Mouse (Mus musculus): ENCODE data around the gene Tnfrsf25. TPM values are rescaled to one million over a fixed set of nuclear protein-coding genes. Genes with fewer than 3 reads are reported as not detected.

Tnfrsf25 gene
- polyA plus RNA-seq, 1 experiment = 0.37 TPM

- Histone ChIP-seq H3K27me3 (ENCODE audit: control insufficient read depth) (peaks cover 18% of the 10 kb centered on the region), H3K4me3 (replicated peaks) (peak overlapping the region; percentile 85), H3K9me3 (ENCODE audit: control insufficient read depth, low read length) (peaks cover 6% of the 10 kb centered on the region), H3K36me3 (ENCODE audit: control insufficient read depth) (peaks cover 41% of the 10 kb centered on the region), H3K4me1 (ENCODE audit: control insufficient read depth) (peaks cover 74% of the 10 kb centered on the region)
- no peak for TF ChIP-seq TAL1 (IDR thresholded peaks at IDR 0.05; ENCODE audit: low read length)
- peak; percentile 58; the same call in 1 of the 2 replicates for TF ChIP-seq GATA1 (IDR thresholded peaks at IDR 0.05; ENCODE audit: low read length)
Measured at GRCm38 (mm10) chr4:152087211-152088081, 28.3 kb upstream of the Tnfrsf25 start.

GRCm38 (mm10) chr4:152088133-152088532, 27.6 kb upstream of the Tnfrsf25 start:
- H3K4me1 ChIP-seq (ENCODE audit: control insufficient read depth) = peaks cover 81% of the 10 kb centered on the region

GRCm38 (mm10) chr4:152088556-152089120, 27.1 kb upstream of the Tnfrsf25 start:
- Histone ChIP-seq H3K36me3 (ENCODE audit: control insufficient read depth) (peaks cover 49% of the 10 kb centered on the region), H3K4me3 (replicated peaks) (peak overlapping the region; percentile 85), H3K4me1 (ENCODE audit: control insufficient read depth) (peaks cover 86% of the 10 kb centered on the region), H3K9me3 (ENCODE audit: control insufficient read depth, low read length) (peaks cover 6% of the 10 kb centered on the region), H3K27me3 (ENCODE audit: control insufficient read depth) (peaks cover 17% of the 10 kb centered on the region)
- no peak for TF ChIP-seq TAL1 (IDR thresholded peaks at IDR 0.05; ENCODE audit: low read length)
- no peak for TF ChIP-seq GATA1 (IDR thresholded peaks at IDR 0.05; ENCODE audit: low read length)

More at GRCm38 (mm10) chr4:152088133-152088532, 27.6 kb upstream of the Tnfrsf25 start:
- peaks cover 44% of the 10 kb centered on the region for H3K36me3 ChIP-seq (ENCODE audit: control insufficient read depth)
- peak overlapping the region; percentile 85 for H3K4me3 ChIP-seq (replicated peaks)
- no peak for TF ChIP-seq TAL1 (IDR thresholded peaks at IDR 0.05; ENCODE audit: low read length)
- TF ChIP-seq GATA1 (IDR thresholded peaks at IDR 0.05; ENCODE audit: low read length) = no peak
- H3K27me3 ChIP-seq (ENCODE audit: control insufficient read depth) = peaks cover 18% of the 10 kb centered on the region
- peaks cover 6% of the 10 kb centered on the region for H3K9me3 ChIP-seq (ENCODE audit: control insufficient read depth, low read length)

GRCm38 (mm10) chr4:152090191-152090590, 25.5 kb upstream of the Tnfrsf25 start:
- H3K27me3 ChIP-seq (ENCODE audit: control insufficient read depth) = peaks cover 6% of the 10 kb centered on the region; the same call in 1 of the 2 replicates
- peaks cover 91% of the 10 kb centered on the region for H3K4me1 ChIP-seq (ENCODE audit: control insufficient read depth)
- H3K4me3 ChIP-seq (replicated peaks) = no peak overlapping the region
- TF ChIP-seq GATA1 (IDR thresholded peaks at IDR 0.05; ENCODE audit: low read length) = no peak
- TF ChIP-seq TAL1 (IDR thresholded peaks at IDR 0.05; ENCODE audit: low read length) = no peak
- H3K36me3 ChIP-seq (ENCODE audit: control insufficient read depth) = peaks cover 61% of the 10 kb centered on the region
- H3K9me3 ChIP-seq (ENCODE audit: control insufficient read depth, low read length) = peaks cover 6% of the 10 kb centered on the region

GRCm38 (mm10) chr4:152092751-152093293, 22.9 kb upstream of the Tnfrsf25 start:
- no peaks in the 10 kb centered on the region for H3K9me3 ChIP-seq (ENCODE audit: control insufficient read depth, low read length)
- TF ChIP-seq GATA1 (IDR thresholded peaks at IDR 0.05; ENCODE audit: low read length) (0 out of 2 replicates have a peak, but pooled peaks have one; percentile 12), TAL1 (IDR thresholded peaks at IDR 0.05; ENCODE audit: low read length) (no peak)
- peak overlapping the region; percentile 71 for H3K4me3 ChIP-seq (replicated peaks)
- no peaks in the 10 kb centered on the region for H3K27me3 ChIP-seq (ENCODE audit: control insufficient read depth)
- H3K4me1 ChIP-seq (ENCODE audit: control insufficient read depth) = peaks cover 94% of the 10 kb centered on the region
- peaks cover 70% of the 10 kb centered on the region for H3K36me3 ChIP-seq (ENCODE audit: control insufficient read depth)

GRCm38 (mm10) chr4:152094233-152094632, 21.5 kb upstream of the Tnfrsf25 start:
- Histone ChIP-seq H3K4me3 (replicated peaks) (no peak overlapping the region), H3K27me3 (ENCODE audit: control insufficient read depth) (no peaks in the 10 kb centered on the region), H3K4me1 (ENCODE audit: control insufficient read depth) (peaks cover 84% of the 10 kb centered on the region), H3K36me3 (ENCODE audit: control insufficient read depth) (peaks cover 63% of the 10 kb centered on the region), H3K9me3 (ENCODE audit: control insufficient read depth, low read length) (no peaks in the 10 kb centered on the region)
- TF ChIP-seq TAL1 (IDR thresholded peaks at IDR 0.05; ENCODE audit: low read length) (no peak), GATA1 (IDR thresholded peaks at IDR 0.05; ENCODE audit: low read length) (no peak)

GRCm38 (mm10) chr4:152095937-152096910, 19.5 kb upstream of the Tnfrsf25 start:
- peak overlapping the region; percentile 26 for H3K4me3 ChIP-seq (replicated peaks)
- peaks cover 51% of the 10 kb centered on the region for H3K36me3 ChIP-seq (ENCODE audit: control insufficient read depth)
- no peaks in the 10 kb centered on the region for H3K9me3 ChIP-seq (ENCODE audit: control insufficient read depth, low read length)
- TF ChIP-seq GATA1 (IDR thresholded peaks at IDR 0.05; ENCODE audit: low read length) = peak; percentile 37; the same call in 1 of the 2 replicates
- no peak for TF ChIP-seq TAL1 (IDR thresholded peaks at IDR 0.05; ENCODE audit: low read length)
- no peaks in the 10 kb centered on the region for H3K27me3 ChIP-seq (ENCODE audit: control insufficient read depth)
- H3K4me1 ChIP-seq (ENCODE audit: control insufficient read depth) = peaks cover 67% of the 10 kb centered on the region

- no peaks in the 10 kb centered on the region for H3K27me3 ChIP-seq (ENCODE audit: control insufficient read depth)
- H3K36me3 ChIP-seq (ENCODE audit: control insufficient read depth) = peaks cover 53% of the 10 kb centered on the region
- no peaks in the 10 kb centered on the region for H3K9me3 ChIP-seq (ENCODE audit: control insufficient read depth, low read length)
- H3K4me3 ChIP-seq (replicated peaks) = no peak overlapping the region
- peaks cover 60% of the 10 kb centered on the region for H3K4me1 ChIP-seq (ENCODE audit: control insufficient read depth)
- TF ChIP-seq GATA1 (IDR thresholded peaks at IDR 0.05; ENCODE audit: low read length) (no peak), TAL1 (IDR thresholded peaks at IDR 0.05; ENCODE audit: low read length) (no peak)
Measured at GRCm38 (mm10) chr4:152096927-152097326, 18.8 kb upstream of the Tnfrsf25 start.

All from erythroblast, embryonic 14.5 days (primary cell).